Mouse (Mus musculus): ENCODE results near the gene Clec4n.

DNA sequence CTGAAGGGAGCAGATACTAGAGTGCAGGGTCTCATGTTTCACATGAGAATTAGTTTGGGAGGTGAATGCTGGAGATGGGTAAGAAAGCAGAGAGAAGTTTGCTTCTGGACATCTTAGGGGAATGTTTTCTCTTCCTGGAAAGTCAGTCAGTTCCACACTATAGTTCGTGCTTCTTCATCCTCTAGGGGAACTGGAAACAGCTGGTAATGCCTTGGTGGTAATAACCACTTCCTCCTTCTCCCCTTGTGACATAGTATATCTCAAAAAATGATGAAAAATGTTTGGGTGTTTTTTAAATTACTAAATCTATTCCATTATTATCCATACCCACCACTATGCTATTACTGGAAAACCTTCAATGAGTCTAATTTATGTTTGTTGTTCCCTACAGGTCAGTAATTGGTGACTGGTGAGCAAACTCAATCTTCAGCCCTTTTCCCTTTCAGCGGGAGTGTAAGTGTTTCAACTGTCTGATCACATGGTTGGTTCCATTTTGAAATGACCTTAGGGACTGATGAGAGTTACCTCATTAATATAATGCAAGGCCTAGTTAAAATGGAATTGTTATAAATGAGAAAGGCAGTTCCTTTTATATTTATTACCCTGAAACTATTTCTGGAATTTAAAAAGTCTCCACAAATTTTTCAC, 2.0 kb upstream of the Clec4n start:
- TF ChIP-seq USF1 (IDR thresholded peaks at IDR 0.05; ENCODE audit: low read depth) (no peak), POLR2A (IDR thresholded peaks at IDR 0.05; ENCODE audit: insufficient read length, low read depth) (no peak), CEBPB (IDR thresholded peaks at IDR 0.05; ENCODE audit: insufficient read depth, poor library complexity, severe bottlenecking) (no peak), MYOG (IDR thresholded peaks at IDR 0.05; ENCODE audit: control insufficient read depth in 1 of 3, insufficient read depth in 1 of 3, insufficient read length in 2 of 3, low read depth in 2 of 3) (no peak), POLR2AphosphoS2 (IDR thresholded peaks at IDR 0.05; ENCODE audit: insufficient read length, low read depth) (no peak), MAX (IDR thresholded peaks at IDR 0.05; ENCODE audit: low read depth) (no peak), TCF3 (IDR thresholded peaks at IDR 0.05; ENCODE audit: insufficient read length, low read depth) (no peak), TCF12 (IDR thresholded peaks at IDR 0.05; ENCODE audit: insufficient read depth, poor library complexity, severe bottlenecking) (no peak), SRF (IDR thresholded peaks at IDR 0.05; ENCODE audit: control insufficient read depth, insufficient read length, low read depth) (no peak)

All from myocyte (in vitro differentiated cells).